Mouse (Mus musculus): ENCODE results near the gene Foxj3. TPM values are rescaled to one million over a fixed set of nuclear protein-coding genes. Genes with fewer than 3 reads are reported as not detected.

The Foxj3 gene
- polyA plus RNA-seq, 1 experiment = 2.4 TPM

- no peaks in the 10 kb centered on the region for H3K9me3 ChIP-seq
- no peaks in the 10 kb centered on the region for H3K36me3 ChIP-seq (replicated peaks; ENCODE audit: low read length)
- H3K27me3 ChIP-seq (replicated peaks) = peaks cover 71% of the 10 kb centered on the region
- TF ChIP-seq FLI1 (IDR thresholded peaks at IDR 0.05; ENCODE audit: low read length) (no peak), GATA1 (IDR thresholded peaks at IDR 0.05; ENCODE audit: borderline replicate concordance, low read length) (no peak)
- no peak overlapping the region for H3K4me3 ChIP-seq (replicated peaks)
- peaks cover 37% of the 10 kb centered on the region for H3K4me1 ChIP-seq
Observed at GRCm38 (mm10) chr4:119668596-119668995, 131.8 kb downstream of the Foxj3 start.

- Histone ChIP-seq H3K27me3 (replicated peaks) (peaks cover 77% of the 10 kb centered on the region), H3K9me3 (no peaks in the 10 kb centered on the region), H3K4me1 (peaks cover 36% of the 10 kb centered on the region), H3K4me3 (replicated peaks) (no peak overlapping the region), H3K36me3 (replicated peaks; ENCODE audit: low read length) (no peaks in the 10 kb centered on the region)
- TF ChIP-seq GATA1 (IDR thresholded peaks at IDR 0.05; ENCODE audit: borderline replicate concordance, low read length) (no peak), FLI1 (IDR thresholded peaks at IDR 0.05; ENCODE audit: low read length) (no peak)
Observed at GRCm38 (mm10) chr4:119669356-119670209, 132.8 kb downstream of the Foxj3 start.

- TF ChIP-seq GATA1 (IDR thresholded peaks at IDR 0.05; ENCODE audit: borderline replicate concordance, low read length) (no peak), FLI1 (IDR thresholded peaks at IDR 0.05; ENCODE audit: low read length) (no peak)
- no peaks in the 10 kb centered on the region for H3K36me3 ChIP-seq (replicated peaks; ENCODE audit: low read length)
- no peaks in the 10 kb centered on the region for H3K9me3 ChIP-seq
- no peak overlapping the region for H3K4me3 ChIP-seq (replicated peaks)
- peaks cover 36% of the 10 kb centered on the region for H3K4me1 ChIP-seq
- peaks cover 77% of the 10 kb centered on the region for H3K27me3 ChIP-seq (replicated peaks)
Observed at GRCm38 (mm10) chr4:119670210-119670555, 133.4 kb downstream of the Foxj3 start.

- Histone ChIP-seq H3K4me1 (peaks cover 40% of the 10 kb centered on the region), H3K9me3 (no peaks in the 10 kb centered on the region), H3K4me3 (replicated peaks) (no peak overlapping the region), H3K36me3 (replicated peaks; ENCODE audit: low read length) (no peaks in the 10 kb centered on the region), H3K27me3 (replicated peaks) (peaks cover 76% of the 10 kb centered on the region)
- no peak for TF ChIP-seq FLI1 (IDR thresholded peaks at IDR 0.05; ENCODE audit: low read length)
- TF ChIP-seq GATA1 (IDR thresholded peaks at IDR 0.05; ENCODE audit: borderline replicate concordance, low read length) = no peak
Observed at GRCm38 (mm10) chr4:119670736-119671135, 133.9 kb downstream of the Foxj3 start.

- TF ChIP-seq GATA1 (IDR thresholded peaks at IDR 0.05; ENCODE audit: borderline replicate concordance, low read length) = no peak
- TF ChIP-seq FLI1 (IDR thresholded peaks at IDR 0.05; ENCODE audit: low read length) = no peak
Observed at GRCm38 (mm10) chr4:119671164-119671563, 134.4 kb downstream of the Foxj3 start.

GRCm38 (mm10) chr4:119672685-119673084 lies 135.9 kb downstream of the Foxj3 start:
- no peak for TF ChIP-seq GATA1 (IDR thresholded peaks at IDR 0.05; ENCODE audit: borderline replicate concordance, low read length)
- TF ChIP-seq FLI1 (IDR thresholded peaks at IDR 0.05; ENCODE audit: low read length) = no peak
- H3K36me3 ChIP-seq (replicated peaks; ENCODE audit: low read length) = no peaks in the 10 kb centered on the region
- H3K4me1 ChIP-seq = peaks cover 36% of the 10 kb centered on the region
- no peaks in the 10 kb centered on the region for H3K9me3 ChIP-seq
- H3K27me3 ChIP-seq (replicated peaks) = peaks cover 84% of the 10 kb centered on the region
- H3K4me3 ChIP-seq (replicated peaks) = peak overlapping the region; percentile 38

More at GRCm38 (mm10) chr4:119671164-119671563, 134.4 kb downstream of the Foxj3 start:
- Histone ChIP-seq H3K9me3 (no peaks in the 10 kb centered on the region), H3K4me3 (replicated peaks) (no peak overlapping the region), H3K36me3 (replicated peaks; ENCODE audit: low read length) (no peaks in the 10 kb centered on the region), H3K27me3 (replicated peaks) (peaks cover 74% of the 10 kb centered on the region), H3K4me1 (peaks cover 40% of the 10 kb centered on the region)

Other genes with a start within 250 kb of the Foxj3 start
- gene Ybx1, start 242.4 kb upstream of the Foxj3 start, polyA plus RNA-seq (2012; ENCODE audit: insufficient read depth, low replicate concordance) = 965 and 1,779 TPM in 2 replicates
- gene Ppih, start 216.5 kb upstream of the Foxj3 start, polyA plus RNA-seq (2012; ENCODE audit: insufficient read depth, low replicate concordance) = 1.7 TPM in 1 of 2 replicates, not detected in the other
- 0.03 TPM in 1 of 2 replicates, not detected in the other for gene Ccdc30, start 121.5 kb upstream of the Foxj3 start, polyA plus RNA-seq (2012; ENCODE audit: insufficient read depth, low replicate concordance)
- gene Ppcs, start 114.6 kb upstream of the Foxj3 start, polyA plus RNA-seq (2012; ENCODE audit: insufficient read depth, low replicate concordance) = 7.7 and 11.4 TPM in 2 replicates
- gene Zmynd12, start 114.2 kb upstream of the Foxj3 start, polyA plus RNA-seq (2012; ENCODE audit: insufficient read depth, low replicate concordance) = not detected in 2 replicates
- not detected in 2 replicates for gene Rimkla, start 44.4 kb upstream of the Foxj3 start, polyA plus RNA-seq (2012; ENCODE audit: insufficient read depth, low replicate concordance)
- 10.6 and 11.1 TPM in 2 replicates for gene Frg2f1, start 2.5 kb downstream of the Foxj3 start, polyA plus RNA-seq (2012; ENCODE audit: insufficient read depth, low replicate concordance)
- gene Guca2a, start 100.7 kb downstream of the Foxj3 start, polyA plus RNA-seq (2012; ENCODE audit: insufficient read depth, low replicate concordance) = not detected in 2 replicates
- not detected in 2 replicates for gene Guca2b, start 122.0 kb downstream of the Foxj3 start, polyA plus RNA-seq (2012; ENCODE audit: insufficient read depth, low replicate concordance)
- gene Hivep3, start 196.8 kb downstream of the Foxj3 start, polyA plus RNA-seq (2012; ENCODE audit: insufficient read depth, low replicate concordance) = 3.8 and 10.4 TPM in 2 replicates

All from megakaryocyte, embryonic 14.5 days (primary cell).